Mouse (Mus musculus): Measurements from ENCODE around the gene Ly6g6c. TPM values are rescaled to one million over a fixed set of nuclear protein-coding genes. Genes with fewer than 3 reads are reported as not detected.

Ly6g6c gene
- polyA plus RNA-seq, 1 experiment: 0.42 TPM

DNA sequence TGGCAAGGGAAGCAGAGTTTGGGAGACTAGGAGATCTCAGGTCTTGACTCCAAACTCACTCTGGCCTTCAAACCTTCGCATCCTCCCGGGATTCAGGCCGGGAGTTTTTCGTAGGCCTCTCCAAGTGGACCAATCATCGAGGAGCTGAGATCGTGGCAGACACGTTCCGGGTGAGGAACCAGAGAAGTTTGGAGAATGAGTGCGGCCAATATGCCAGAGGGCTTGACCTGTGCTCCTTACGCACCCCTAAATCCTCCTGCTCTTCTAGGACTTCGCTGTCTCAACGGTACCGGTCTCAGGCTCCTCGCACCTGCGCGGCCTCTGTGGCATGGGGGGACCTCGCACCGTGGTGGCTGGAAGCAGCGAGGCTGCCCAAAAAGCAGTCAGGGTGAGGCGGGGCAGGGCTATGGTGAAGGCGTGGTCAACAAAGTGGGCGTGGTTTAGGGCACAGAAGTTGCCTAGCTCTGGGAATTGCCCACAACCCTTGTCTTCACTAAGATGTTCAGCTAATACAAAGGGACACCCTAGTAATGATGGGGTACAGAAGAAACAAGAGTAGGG lies 4.4 kb upstream of the Ly6g6c start:
- no peak for DNase-seq (ENCODE audit: low read depth)
- TF ChIP-seq POLR2A (IDR thresholded peaks at IDR 0.05; ENCODE audit: borderline replicate concordance, extremely low read depth, insufficient read depth, insufficient read length, poor library complexity, severe bottlenecking) (no peak), CTCF (IDR thresholded peaks at IDR 0.05; ENCODE audit: borderline replicate concordance, extremely low read depth, insufficient read depth, insufficient read length) (no peak)

GRCm38 (mm10) chr17:35061299-35061698 lies 3.9 kb upstream of the Ly6g6c start:
- TF ChIP-seq POLR2A (IDR thresholded peaks at IDR 0.05; ENCODE audit: borderline replicate concordance, extremely low read depth, insufficient read depth, insufficient read length, poor library complexity, severe bottlenecking) (no peak), CTCF (IDR thresholded peaks at IDR 0.05; ENCODE audit: borderline replicate concordance, extremely low read depth, insufficient read depth, insufficient read length) (no peak)
- DNase-seq (ENCODE audit: low read depth): no peak

- DNase-seq (ENCODE audit: low read depth): no peak
- TF ChIP-seq POLR2A (IDR thresholded peaks at IDR 0.05; ENCODE audit: borderline replicate concordance, extremely low read depth, insufficient read depth, insufficient read length, poor library complexity, severe bottlenecking) (no peak), CTCF (IDR thresholded peaks at IDR 0.05; ENCODE audit: borderline replicate concordance, extremely low read depth, insufficient read depth, insufficient read length) (no peak)
These were observed 1.7 kb upstream of the Ly6g6c start for GRCm38 (mm10) chr17:35063466-35063865.

- no peak for DNase-seq (ENCODE audit: low read depth)
- TF ChIP-seq CTCF (IDR thresholded peaks at IDR 0.05; ENCODE audit: borderline replicate concordance, extremely low read depth, insufficient read depth, insufficient read length) (no peak), POLR2A (IDR thresholded peaks at IDR 0.05; ENCODE audit: borderline replicate concordance, extremely low read depth, insufficient read depth, insufficient read length, poor library complexity, severe bottlenecking) (no peak)
These were observed 760 bp upstream of the Ly6g6c start for GRCm38 (mm10) chr17:35064378-35064877.

DNA sequence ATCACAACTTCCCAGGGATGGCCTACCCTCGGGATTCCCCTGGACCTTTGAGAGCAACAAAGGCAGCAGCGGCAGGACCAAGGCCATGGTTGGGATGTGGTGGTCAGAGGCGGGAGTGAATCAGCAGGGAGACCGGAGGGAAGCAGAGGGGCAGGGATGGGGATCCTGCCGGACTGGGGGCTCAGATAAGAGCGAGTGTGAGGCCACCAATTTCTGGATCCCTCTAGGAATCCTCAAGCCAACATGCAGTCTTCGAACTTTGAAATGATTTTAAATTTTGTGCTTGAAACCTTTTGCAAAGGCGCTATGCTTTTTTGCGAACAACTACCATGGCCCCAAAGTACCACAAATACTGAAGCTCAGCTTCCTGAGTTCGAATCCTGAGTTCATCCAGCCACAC lies 896 bp downstream of the Ly6g6c start, which contains the start of gene Mpig6b:
TSS of gene Mpig6b (minus strand) at position 101 of the 400 bp plus-strand sequence.
- DNase-seq (ENCODE audit: low read depth): no peak
- no peak for TF ChIP-seq CTCF (IDR thresholded peaks at IDR 0.05; ENCODE audit: borderline replicate concordance, extremely low read depth, insufficient read depth, insufficient read length)
- TF ChIP-seq POLR2A (IDR thresholded peaks at IDR 0.05; ENCODE audit: borderline replicate concordance, extremely low read depth, insufficient read depth, insufficient read length, poor library complexity, severe bottlenecking): no peak

DNA sequence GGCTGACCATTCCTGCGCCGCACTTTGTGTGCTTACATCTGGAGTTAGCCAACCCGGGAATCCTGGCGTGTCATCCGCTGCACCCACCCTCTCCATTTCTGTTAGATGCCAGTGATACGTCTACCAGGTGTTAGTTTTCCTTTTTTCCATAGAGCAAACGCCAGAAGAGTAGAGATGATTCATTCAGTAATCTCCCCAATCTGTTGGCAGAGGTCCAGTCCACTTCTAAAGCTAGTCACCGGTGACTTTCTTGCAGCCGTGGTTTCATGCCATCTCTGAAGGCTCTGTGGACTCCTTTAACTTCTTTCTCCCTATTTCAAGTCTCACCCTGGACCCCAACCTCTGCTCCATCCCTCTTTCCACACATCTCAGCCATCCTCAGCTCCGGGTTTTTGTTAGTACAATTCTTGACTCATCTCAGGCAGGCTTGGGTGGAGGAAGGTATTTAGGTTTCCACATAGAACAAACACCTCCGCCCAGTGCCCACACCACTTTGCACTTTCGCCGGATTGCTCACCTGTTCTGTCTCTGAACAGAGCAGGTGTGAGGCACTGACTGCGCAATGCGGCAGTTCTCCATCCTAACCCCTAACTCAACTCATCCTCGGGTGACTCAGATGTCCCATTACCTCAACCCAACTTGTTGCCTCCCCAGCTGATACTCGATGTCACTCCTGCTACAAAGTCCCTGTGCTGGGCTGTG lies 3.2 kb downstream of the Ly6g6c start:
- TF ChIP-seq POLR2A (IDR thresholded peaks at IDR 0.05; ENCODE audit: borderline replicate concordance, extremely low read depth, insufficient read depth, insufficient read length, poor library complexity, severe bottlenecking) (no peak), CTCF (IDR thresholded peaks at IDR 0.05; ENCODE audit: borderline replicate concordance, extremely low read depth, insufficient read depth, insufficient read length) (no peak)
- no peak for DNase-seq (ENCODE audit: low read depth)

DNA sequence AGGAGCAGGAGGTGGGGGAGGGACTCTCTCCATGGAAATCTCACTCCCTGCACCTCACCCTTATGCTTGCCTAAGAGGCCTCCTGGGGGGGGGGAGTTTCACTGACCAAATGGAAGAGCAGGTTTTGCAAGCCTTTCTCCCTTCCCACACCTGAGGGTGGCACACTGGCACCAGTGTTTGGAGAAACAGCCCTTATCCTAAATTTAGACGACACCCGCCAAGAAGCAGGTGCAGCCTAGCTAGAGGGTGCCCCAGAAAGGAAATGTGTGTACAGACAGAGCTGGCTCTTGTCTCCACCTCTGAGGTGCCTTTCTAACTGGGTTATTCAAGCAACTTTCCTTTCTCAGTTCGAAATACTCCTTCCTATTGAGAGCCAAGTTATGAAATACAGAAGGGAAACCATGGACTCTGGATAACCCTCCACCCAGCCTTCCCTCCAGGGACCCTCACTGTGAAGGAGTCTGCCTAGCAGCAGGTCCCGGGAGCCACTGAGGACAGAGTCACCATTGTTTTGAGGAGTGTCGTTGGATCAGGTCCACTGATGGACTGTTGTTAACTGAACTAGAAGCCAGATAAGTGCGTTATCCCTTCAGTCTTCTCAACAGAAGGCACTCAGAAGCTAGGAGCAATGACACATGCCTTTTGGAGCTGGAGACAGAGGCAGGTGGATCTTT lies 5.5 kb downstream of the Ly6g6c start:
- no peak for DNase-seq (ENCODE audit: low read depth)
- TF ChIP-seq POLR2A (IDR thresholded peaks at IDR 0.05; ENCODE audit: borderline replicate concordance, extremely low read depth, insufficient read depth, insufficient read length, poor library complexity, severe bottlenecking) (no peak), CTCF (IDR thresholded peaks at IDR 0.05; ENCODE audit: borderline replicate concordance, extremely low read depth, insufficient read depth, insufficient read length) (no peak)

GRCm38 (mm10) chr17:35071454-35071853 lies 6.3 kb downstream of the Ly6g6c start:
- no peak for DNase-seq (ENCODE audit: low read depth)
- TF ChIP-seq CTCF (IDR thresholded peaks at IDR 0.05; ENCODE audit: borderline replicate concordance, extremely low read depth, insufficient read depth, insufficient read length) (no peak), POLR2A (IDR thresholded peaks at IDR 0.05; ENCODE audit: borderline replicate concordance, extremely low read depth, insufficient read depth, insufficient read length, poor library complexity, severe bottlenecking) (no peak)

- peak; percentile 23 for DNase-seq (ENCODE audit: low read depth)
- TF ChIP-seq POLR2A (IDR thresholded peaks at IDR 0.05; ENCODE audit: borderline replicate concordance, extremely low read depth, insufficient read depth, insufficient read length, poor library complexity, severe bottlenecking) (no peak), CTCF (IDR thresholded peaks at IDR 0.05; ENCODE audit: borderline replicate concordance, extremely low read depth, insufficient read depth, insufficient read length) (no peak)
These were observed 8.9 kb downstream of the Ly6g6c start for GRCm38 (mm10) chr17:35074097-35074496.

GRCm38 (mm10) chr17:35076507-35077176 lies 11.5 kb downstream of the Ly6g6c start, which contains the start of gene Ly6g6e:
Gene Ly6g6e (plus strand): TSS chr17:35076902.
- no peak for TF ChIP-seq POLR2A (IDR thresholded peaks at IDR 0.05; ENCODE audit: borderline replicate concordance, extremely low read depth, insufficient read depth, insufficient read length, poor library complexity, severe bottlenecking)
- peak; percentile 76 for DNase-seq (ENCODE audit: low read depth)

GRCm38 (mm10) chr17:35077285-35077684 lies 12.1 kb downstream of the Ly6g6c start:
- DNase-seq (ENCODE audit: low read depth): peak; percentile 24
- TF ChIP-seq POLR2A (IDR thresholded peaks at IDR 0.05; ENCODE audit: borderline replicate concordance, extremely low read depth, insufficient read depth, insufficient read length, poor library complexity, severe bottlenecking) (no peak), CTCF (IDR thresholded peaks at IDR 0.05; ENCODE audit: borderline replicate concordance, extremely low read depth, insufficient read depth, insufficient read length) (no peak)
